Mouse (Mus musculus) testis, adult 2 months (tissue): ENCODE measurements at regions not wholly inside any gene's neighbourhood (a gene's known extent, or its start where the extent isn't known, plus 50 kb on each side); places are given as distances from the start of the nearest gene placed in this dataset.

ENCODE experiments used
- H3K27ac ChIP-seq: fragments of 200-500 bp; 2 replicates; pipeline ENCODE4 v1.5.1; 2012; ENCODE audit warnings: low read depth, low read length; ENCODE audit not compliant: control insufficient read depth, insufficient read depth
- H3K27me3 ChIP-seq: fragments of 200-500 bp; 2 replicates; pipeline ENCODE4 v1.6.1; 2012; ENCODE audit warnings: mild to moderate bottlenecking, low read length, moderate library complexity; ENCODE audit not compliant: control insufficient read depth, insufficient read depth
- H3K36me3 ChIP-seq: fragments of 200-500 bp; 2 replicates; pipeline ENCODE4 v1.6.1; 2012; ENCODE audit warnings: mild to moderate bottlenecking, low read length; ENCODE audit not compliant: control insufficient read depth, insufficient read depth
- H3K4me1 ChIP-seq: fragments of 200-500 bp; 2 replicates; pipeline ENCODE4 v1.6.1; 2012; ENCODE audit warnings: low read length; ENCODE audit not compliant: control insufficient read depth, insufficient read depth
- H3K4me3 ChIP-seq: fragments of 200-500 bp; 2 replicates; pipeline ENCODE4 v1.5.1; 2012; ENCODE audit warnings: low read depth, mild to moderate bottlenecking, low read length, moderate library complexity, mixed read lengths; ENCODE audit not compliant: control insufficient read depth
- CTCF ChIP-seq: fragments of 200-500 bp; IDR thresholded peaks from 2 replicates; pipeline ENCODE4 v1.5.1; 2012; ENCODE audit warnings: low read depth, mild to moderate bottlenecking, inconsistent platforms, low read length, moderate library complexity; ENCODE audit not compliant: control insufficient read depth, insufficient read depth, insufficient replicate concordance
- POLR2A ChIP-seq: fragments of 200-500 bp; IDR thresholded peaks from 2 replicates; pipeline ENCODE4 v1.6.1; 2012; ENCODE audit warnings: low read depth, mild to moderate bottlenecking, inconsistent platforms, low read length, moderate library complexity; ENCODE audit not compliant: control insufficient read depth

GRCm38 (mm10) chr11:12757677-12758076 is 292.9 kb upstream of the Cobl start:
- Histone ChIP-seq H3K27me3 (no peaks in the 10 kb centered on the region), H3K4me1 (no peaks in the 10 kb centered on the region), H3K4me3 (no peak overlapping the region), H3K36me3 (no peaks in the 10 kb centered on the region), H3K27ac (no peak overlapping the region)
- TF ChIP-seq POLR2A, result no peak
- TF ChIP-seq CTCF, result no peak

GRCm38 (mm10) chr11:12750016-12750415 is 285.3 kb upstream of the Cobl start:
- Histone ChIP-seq H3K36me3 (no peaks in the 10 kb centered on the region), H3K27me3 (no peaks in the 10 kb centered on the region)

DNA sequence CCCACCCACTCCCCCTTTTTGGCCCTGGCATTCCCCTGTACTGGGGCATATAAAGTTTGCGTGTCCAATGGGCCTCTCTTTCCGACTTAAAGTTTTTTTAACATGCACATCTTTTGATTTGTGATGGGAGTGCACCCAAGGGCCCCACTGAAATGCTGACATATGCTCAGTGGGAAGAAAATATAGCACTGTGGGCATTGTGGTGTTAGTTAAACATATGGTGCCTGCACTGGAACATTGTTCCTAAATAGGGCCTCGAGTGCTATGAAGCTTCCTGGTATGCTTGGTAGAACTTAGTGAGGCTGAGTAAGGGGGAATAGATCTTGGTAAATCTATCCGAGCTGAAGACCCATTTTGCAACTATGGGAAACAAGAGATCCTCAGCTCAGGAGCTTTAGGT is 284.5 kb upstream of the Cobl start:
- TF ChIP-seq POLR2A (no peak), CTCF (no peak)
- no peaks in the 10 kb centered on the region for H3K27me3 ChIP-seq
- no peaks in the 10 kb centered on the region for H3K4me1 ChIP-seq
- no peak overlapping the region for H3K27ac ChIP-seq
- no peaks in the 10 kb centered on the region for H3K36me3 ChIP-seq
- no peak overlapping the region for H3K4me3 ChIP-seq

More at GRCm38 (mm10) chr11:12750016-12750415, 285.3 kb upstream of the Cobl start:
- TF ChIP-seq POLR2A (no peak), CTCF (no peak)
- Histone ChIP-seq H3K4me3 (no peak overlapping the region), H3K4me1 (no peaks in the 10 kb centered on the region), H3K27ac (no peak overlapping the region)

DNA sequence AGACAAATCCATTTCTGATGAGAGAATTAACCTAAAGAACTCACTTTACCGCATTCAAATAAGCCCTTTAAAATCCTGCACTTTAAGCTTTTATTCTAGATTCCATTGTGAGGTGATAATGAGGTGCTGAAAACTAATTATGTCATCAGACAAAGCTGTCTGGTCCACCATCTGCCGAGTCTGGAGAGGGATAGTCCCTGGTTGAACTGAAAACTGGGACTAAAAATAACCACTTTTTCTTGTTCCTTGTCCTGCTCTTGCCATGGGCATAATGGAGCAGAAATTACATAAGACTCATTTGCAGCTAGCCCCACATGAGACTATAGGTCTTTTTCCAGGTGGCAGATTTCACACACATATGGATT is 277.4 kb upstream of the Cobl start:
- no peaks in the 10 kb centered on the region for H3K4me1 ChIP-seq
- no peaks in the 10 kb centered on the region for H3K36me3 ChIP-seq
- no peak for TF ChIP-seq POLR2A
- no peak for TF ChIP-seq CTCF
- H3K4me3 ChIP-seq, result no peak overlapping the region
- H3K27me3 ChIP-seq, result no peaks in the 10 kb centered on the region
- no peak overlapping the region for H3K27ac ChIP-seq

- no peak for TF ChIP-seq CTCF
- H3K36me3 ChIP-seq, result no peaks in the 10 kb centered on the region
- no peaks in the 10 kb centered on the region for H3K4me1 ChIP-seq
- no peak overlapping the region for H3K27ac ChIP-seq
- H3K4me3 ChIP-seq, result no peak overlapping the region
- H3K27me3 ChIP-seq, result no peaks in the 10 kb centered on the region
Observed at GRCm38 (mm10) chr11:12741418-12742158, 276.8 kb upstream of the Cobl start.

- no peaks in the 10 kb centered on the region for H3K36me3 ChIP-seq
- TF ChIP-seq POLR2A, result no peak
- no peak for TF ChIP-seq CTCF
- no peak overlapping the region for H3K4me3 ChIP-seq
- H3K4me1 ChIP-seq, result no peaks in the 10 kb centered on the region
- no peak overlapping the region for H3K27ac ChIP-seq
- no peaks in the 10 kb centered on the region for H3K27me3 ChIP-seq
Observed at GRCm38 (mm10) chr11:12734274-12734673, 269.5 kb upstream of the Cobl start.

- H3K36me3 ChIP-seq, result no peaks in the 10 kb centered on the region
- no peak overlapping the region for H3K27ac ChIP-seq
- no peaks in the 10 kb centered on the region for H3K27me3 ChIP-seq
- H3K4me3 ChIP-seq, result no peak overlapping the region
- TF ChIP-seq POLR2A (no peak), CTCF (no peak)
- no peaks in the 10 kb centered on the region for H3K4me1 ChIP-seq
Observed at GRCm38 (mm10) chr11:12727293-12727692, 262.5 kb upstream of the Cobl start.
